Comparison of ENCODE assay signal across 8 mouse cellular contexts in genomic region chr12:98746131-98746530, GRCm38 (mm10). TPM values are rescaled to one million over a fixed set of nuclear protein-coding genes. Genes with fewer than 3 reads are reported as not detected.
DNase-seq lines count a peak whose midpoint lies in the region; ATAC-seq and TF ChIP-seq lines count a peak whose summit lies in the region.

No protein-coding gene starts in this region.

- H3K9ac ChIP-seq in MEL (ENCODE audit: control insufficient read depth, low read depth, low read length, poor library complexity, severe bottlenecking) = peak overlapping the region; percentile 21; the same call in 1 of the 2 replicates
- no peak overlapping the region for H3K9ac ChIP-seq in intestine, embryonic 15.5 days
- no peak overlapping the region for H3K9ac ChIP-seq in neural tube, embryonic 11.5 days (ENCODE audit: low read length)

- peak; percentile 66 for TF ChIP-seq RAD21 in MEL (IDR thresholded peaks at IDR 0.05; ENCODE audit: low read depth, low read length)

- peaks cover 37% of the 10 kb centered on the region for H3K79me2 ChIP-seq in MEL (ENCODE audit: control insufficient read depth, insufficient read depth, low read length, poor library complexity)

- H3K9me3 ChIP-seq in MEL (replicated peaks; ENCODE audit: insufficient read depth, low read length) = no peaks in the 10 kb centered on the region
- no peaks in the 10 kb centered on the region for H3K9me3 ChIP-seq in intestine, embryonic 15.5 days
- no peaks in the 10 kb centered on the region for H3K9me3 ChIP-seq in neural tube, embryonic 11.5 days (ENCODE audit: control insufficient read depth, low read length)

- H3K27me3 ChIP-seq in MEL (ENCODE audit: control insufficient read depth in 1 of 2, insufficient read depth in 2 of 2, low read length in 2 of 2) = peaks cover 0 to 2% of the 10 kb centered on the region in 2 experiments; a peak in 1 of 4 replicates
- no peaks in the 10 kb centered on the region for H3K27me3 ChIP-seq in intestine, embryonic 15.5 days (replicated peaks)
- no peaks in the 10 kb centered on the region for H3K27me3 ChIP-seq in neural tube, embryonic 11.5 days (ENCODE audit: control insufficient read depth, insufficient read depth, low read length)

- ATAC-seq in granulocyte monocyte progenitor cell, adult 5-6 weeks (replicated peaks; ENCODE audit: poor library complexity, severe bottlenecking) = peak; percentile 85
- peak; percentile 71 for ATAC-seq in intestine, embryonic 15.5 days
- ATAC-seq in neural tube, embryonic 11.5 days (ENCODE audit: insufficient read depth, low FRiP score, low TSS enrichment) = peak; percentile 51

- H3K4me2 ChIP-seq in intestine, embryonic 15.5 days (replicated peaks) = no peak overlapping the region
- H3K4me2 ChIP-seq in neural tube, embryonic 11.5 days (ENCODE audit: low read depth) = no peak overlapping the region

- H3K4me3 ChIP-seq in MEL (ENCODE audit: control insufficient read depth in 1 of 2, insufficient read depth in 1 of 2, low read depth in 2 of 2, low read length in 2 of 2) = peak overlapping the region; percentile 43 to 79; a peak in 3 of 4 replicates
- no peak overlapping the region for H3K4me3 ChIP-seq in intestine, embryonic 15.5 days (replicated peaks)
- H3K4me3 ChIP-seq in neural tube, embryonic 11.5 days (ENCODE audit: low read depth, low read length) = no peak overlapping the region

- WGBS in intestine, embryonic 15.5 days = 21% methylated on average over 2 of the region's 2 CpGs
- WGBS in neural tube, embryonic 11.5 days = 9% methylated on average over 2 of the region's 2 CpGs

- TF ChIP-seq EP300 in MEL (IDR thresholded peaks at IDR 0.05; ENCODE audit: low read depth in 1 of 2, low read length in 2 of 2) = peak in 1 of 2 experiments; percentile 32; a peak in 2 of 4 replicates

- no peak overlapping the region for H3K27ac ChIP-seq in MEL (ENCODE audit: control insufficient read depth, low read depth, low read length)
- no peak overlapping the region for H3K27ac ChIP-seq in intestine, embryonic 15.5 days
- H3K27ac ChIP-seq in neural tube, embryonic 11.5 days (ENCODE audit: low read depth, low read length) = no peak overlapping the region

- peak; percentile 65 to 99 (median 71) for TF ChIP-seq CTCF in MEL (IDR thresholded peaks at IDR 0.05 in 2 of 3, conservative IDR thresholded peaks at IDR 0.05 in 1 of 3; ENCODE audit: control insufficient read depth in 1 of 3, insufficient read depth in 1 of 3, low read depth in 2 of 3, low read length in 3 of 3, poor library complexity in 1 of 3, severe bottlenecking in 1 of 3)

- TF ChIP-seq POLR2A in MEL (IDR thresholded peaks at IDR 0.05; ENCODE audit: control insufficient read depth in 1 of 2, insufficient read depth in 1 of 2, low read depth in 1 of 2, low read length in 2 of 2, poor library complexity in 1 of 2) = no peak

- peaks cover 0 to 24% of the 10 kb centered on the region in 2 experiments; a peak in 3 of 4 replicates for H3K36me3 ChIP-seq in MEL (ENCODE audit: control insufficient read depth in 1 of 2, insufficient read depth in 2 of 2, low read length in 2 of 2)
- H3K36me3 ChIP-seq in intestine, embryonic 15.5 days = no peaks in the 10 kb centered on the region
- peaks cover 3% of the 10 kb centered on the region; the same call in 1 of the 2 replicates for H3K36me3 ChIP-seq in neural tube, embryonic 11.5 days (ENCODE audit: control insufficient read depth, insufficient read depth, low read length)

- peaks cover 2 to 6% of the 10 kb centered on the region in 2 experiments; a peak in 2 of 4 replicates for H3K4me1 ChIP-seq in MEL (ENCODE audit: control insufficient read depth in 1 of 2, insufficient read depth in 2 of 2, low read length in 2 of 2)
- H3K4me1 ChIP-seq in intestine, embryonic 15.5 days (replicated peaks) = peaks cover 11% of the 10 kb centered on the region
- H3K4me1 ChIP-seq in neural tube, embryonic 11.5 days (ENCODE audit: control insufficient read depth, insufficient read depth, low read length) = peaks cover 10% of the 10 kb centered on the region

- DNase-seq in 3134 (ENCODE audit: extremely low read depth, insufficient read length, low spot score) = peak; percentile 46
- peak; percentile 89 for DNase-seq in MEL (ENCODE audit: low read depth, low spot score)
- DNase-seq in cerebellum, postnatal 14 days = peak; percentile 27 to 53
- DNase-seq in lung, adult 18-20 months = peak; percentile 76 to 80
- peak; percentile 53 for DNase-seq in neural tube, embryonic 11.5 days (ENCODE audit: low spot score)
- DNase-seq in thymus, postnatal 25 days = peak; percentile 72

TF ChIP-seq in MEL, 35 proteins besides CTCF, POLR2A, EP300 and RAD21 (continues in another document):
- TF ChIP-seq RCOR1 (IDR thresholded peaks at IDR 0.05; ENCODE audit: low read depth, low read length) (peak; percentile 70), KAT2A (conservative IDR thresholded peaks at IDR 0.05; ENCODE audit: low read depth, low read length) (no peak; the same call in 1 of the 2 replicates), BHLHE40 (IDR thresholded peaks at IDR 0.05; ENCODE audit: borderline replicate concordance, low read depth, low read length) (no peak), MEF2A (IDR thresholded peaks at IDR 0.05; ENCODE audit: extremely low read depth, insufficient replicate concordance, low read depth, low read length, poor library complexity, severe bottlenecking) (no peak), POLR2AphosphoS5 (IDR thresholded peaks at IDR 0.05; ENCODE audit: borderline replicate concordance, low read depth, low read length) (no peak), UBTF (IDR thresholded peaks at IDR 0.05; ENCODE audit: borderline replicate concordance, insufficient read depth, low read depth, low read length) (no peak), JUND (IDR thresholded peaks at IDR 0.05; ENCODE audit: low read depth, low read length) (no peak), NRF1 (IDR thresholded peaks at IDR 0.05; ENCODE audit: insufficient read depth, low read depth, low read length, poor library complexity, severe bottlenecking) (peak; percentile 51), SIN3A (IDR thresholded peaks at IDR 0.05; ENCODE audit: low read length) (peak; percentile 75), ZKSCAN1 (IDR thresholded peaks at IDR 0.05; ENCODE audit: low read depth, low read length) (no peak), MAX (IDR thresholded peaks at IDR 0.05; ENCODE audit: low read length) (no peak), TAL1 (IDR thresholded peaks at IDR 0.05; ENCODE audit: low read length) (no peak), ZNF384 (IDR thresholded peaks at IDR 0.05; ENCODE audit: low read depth, low read length) (no peak), CHD2 (IDR thresholded peaks at IDR 0.05; ENCODE audit: low read length) (no peak), MXI1 (IDR thresholded peaks at IDR 0.05; ENCODE audit: low read depth, low read length) (peak; percentile 44), GATA1 (IDR thresholded peaks at IDR 0.05; ENCODE audit: low read depth, low read length) (no peak), NELFE (IDR thresholded peaks at IDR 0.05; ENCODE audit: low read depth, low read length) (no peak), ZC3H11A (IDR thresholded peaks at IDR 0.05; ENCODE audit: low read depth, low read length) (peak; percentile 55), E2F4 (IDR thresholded peaks at IDR 0.05; ENCODE audit: borderline replicate concordance, low read depth, low read length) (no peak), ELF1 (IDR thresholded peaks at IDR 0.05; ENCODE audit: low read depth, low read length) (no peak), MAFK (IDR thresholded peaks at IDR 0.05; ENCODE audit: borderline replicate concordance, low read depth, low read length) (no peak), TCF12 (IDR thresholded peaks at IDR 0.05; ENCODE audit: low read depth, low read length) (peak; percentile 38; the same call in 1 of the 2 replicates), USF2 (IDR thresholded peaks at IDR 0.05; ENCODE audit: borderline replicate concordance in 1 of 2, insufficient read depth in 1 of 2, low read depth in 1 of 2, low read length in 2 of 2) (no peak), HCFC1 (IDR thresholded peaks at IDR 0.05; ENCODE audit: low read depth, low read length) (no peak), USF1 (IDR thresholded peaks at IDR 0.05; ENCODE audit: low read depth, low read length) (0 out of 2 replicates have a peak, but pooled peaks have one; percentile 12), ETS1 (IDR thresholded peaks at IDR 0.05; ENCODE audit: low read depth, low read length) (0 out of 2 replicates have a peak, but pooled peaks have one; percentile 16), SMC3 (IDR thresholded peaks at IDR 0.05; ENCODE audit: low read depth, low read length) (peak; percentile 70), ZMIZ1 (IDR thresholded peaks at IDR 0.05; ENCODE audit: low read depth, low read length) (no peak), POLR2AphosphoS2 (IDR thresholded peaks at IDR 0.05; ENCODE audit: low read length) (no peak), MYC (IDR thresholded peaks at IDR 0.05; ENCODE audit: low read depth, low read length) (peak; percentile 22; the same call in 1 of the 2 replicates), GABPA (IDR thresholded peaks at IDR 0.05; ENCODE audit: low read depth, low read length) (0 out of 2 replicates have a peak, but pooled peaks have one; percentile 28), TBP (IDR thresholded peaks at IDR 0.05; ENCODE audit: low read depth, low read length) (no peak)

RNA-seq across cellular contexts. Expression of gene Zc3h14, which starts 0.6 kb away (rescaled TPM):
- 74.9 and 80.1 TPM in 2 replicates for total RNA-seq in MEL (2012; rRNA removed)
- polyA plus RNA-seq in MEL (2012; ENCODE audit: insufficient read depth in 1 of 2, insufficient read length in 2 of 2, low read depth in 1 of 2, low replicate concordance in 2 of 2, missing spikeins in 1 of 2) = 100 to 1,000 TPM in 1 of 2 experiments, 10 to 100 TPM in 1; 88.5 to 429 TPM
- total RNA-seq in granulocyte monocyte progenitor cell, adult 5-6 weeks (2014; fragmentation: Nextera tagmentation) = 123 and 138 TPM in 2 replicates
- total RNA-seq in granulocyte monocyte progenitor cell, adult 5-6 weeks (2017) = 99.0 and 116 TPM in 2 replicates
- polyA plus RNA-seq in intestine, embryonic 15.5 days (2015; fragmentation: Nextera tagmentation; extraction: Ambion mirVana) = 86.2 and 98.3 TPM in 2 replicates
- polyA plus RNA-seq in neural tube, embryonic 11.5 days (2014; fragmentation: Nextera tagmentation; extraction: Ambion mirVana) = 169 and 170 TPM in 2 replicates

RNA-seq across cellular contexts. Expression of gene Ptpn21, which starts 8.9 kb away (rescaled TPM):
- total RNA-seq in MEL (2012; rRNA removed) = 1.2 and 1.7 TPM in 2 replicates
- 1 to 10 TPM in 1 of 2 experiments, not detected in 1; 3.8 TPM for polyA plus RNA-seq in MEL (2012; ENCODE audit: insufficient read depth in 1 of 2, insufficient read length in 2 of 2, low read depth in 1 of 2, low replicate concordance in 2 of 2, missing spikeins in 1 of 2)
- total RNA-seq in granulocyte monocyte progenitor cell, adult 5-6 weeks (2014; fragmentation: Nextera tagmentation) = 4.7 and 7.8 TPM in 2 replicates
- total RNA-seq in granulocyte monocyte progenitor cell, adult 5-6 weeks (2017) = 2.7 and 3.2 TPM in 2 replicates
- polyA plus RNA-seq in intestine, embryonic 15.5 days (2015; fragmentation: Nextera tagmentation; extraction: Ambion mirVana) = 7.7 TPM in 2 replicates
- 6.6 and 6.8 TPM in 2 replicates for polyA plus RNA-seq in neural tube, embryonic 11.5 days (2014; fragmentation: Nextera tagmentation; extraction: Ambion mirVana)

Comparison
In these comparisons a context has a peak if more than half of its experiments do, and no peak if none do; other contexts are left out.
1. H3K4me3 ChIP-seq: peak in MEL (2 of 2); none in intestine, embryonic 15.5 days (single experiment) and neural tube, embryonic 11.5 days (single experiment).
2. Peak in every context shown above with its lines, with median percentiles within 50 percentile points of each other: DNase-seq and ATAC-seq.